Mouse (Mus musculus) hindbrain, embryonic 11.5 days (tissue): ENCODE results near the gene Rnf187. TPM values are rescaled to one million over a fixed set of nuclear protein-coding genes. Genes with fewer than 3 reads are reported as not detected.

Source experiments
- ATAC-seq: fragments of 200-750 bp; cut with Nextera tagmentation; 2 replicates; pipeline ENCODE4 v1.8.0; 2017; ENCODE audit warnings: mild to moderate bottlenecking, moderate TSS enrichment, moderate library complexity; ENCODE audit not compliant: low FRiP score
- DNase-seq: peaks from one replicate; pipeline ENCODE4 v3.0.0-alpha.2; 2015; ENCODE audit warnings: low spot score
- H3K27ac ChIP-seq: fragments of 300-500 bp; sonication (generic); 2 replicates; pipeline ENCODE4 v1.5.1; 2014; ENCODE audit warnings: mild to moderate bottlenecking, low read depth, low read length
- H3K27me3 ChIP-seq: fragments of 300-500 bp; sonication (generic); 2 replicates; pipeline ENCODE4 v1.6.1; 2014; ENCODE audit warnings: mild to moderate bottlenecking, low read length, moderate library complexity, mixed read lengths; ENCODE audit not compliant: control insufficient read depth, insufficient read depth
- H3K36me3 ChIP-seq: fragments of 300-500 bp; sonication (generic); 2 replicates; pipeline ENCODE4 v1.6.1; 2014; ENCODE audit warnings: mild to moderate bottlenecking, low read length, moderate library complexity, mixed read lengths; ENCODE audit not compliant: control insufficient read depth, insufficient read depth
- H3K4me1 ChIP-seq: fragments of 300-500 bp; sonication (generic); replicated peaks from 2 replicates; pipeline ENCODE4 v1.6.1; 2014; ENCODE audit warnings: low read length, mixed read lengths; ENCODE audit not compliant: control insufficient read depth, insufficient read depth
- H3K4me2 ChIP-seq: fragments of 300-500 bp; sonication (generic); replicated peaks from 2 replicates; pipeline ENCODE4 v1.6.1; 2014; ENCODE audit warnings: mild to moderate bottlenecking, low read depth, low read length
- H3K4me3 ChIP-seq: fragments of 300-500 bp; sonication (generic); 2 replicates; pipeline ENCODE4 v1.5.1; 2014; ENCODE audit warnings: low read depth, low read length
- H3K9ac ChIP-seq: fragments of 300-500 bp; sonication (generic); 2 replicates; pipeline ENCODE4 v1.6.1; 2014; ENCODE audit warnings: low read depth, low read length
- H3K9me3 ChIP-seq: fragments of 300-500 bp; sonication (generic); 2 replicates; pipeline ENCODE4 v1.6.1; 2016; ENCODE audit warnings: low read length; ENCODE audit not compliant: control insufficient read depth
- WGBS: fragments of 180-500 bp; shearing (Covaris S2); extraction: QIAGEN DNeasy Blood & Tissue Kit; methylation state at CpG from one replicate; pipeline ENCODE4 v1.1.7; 2014; 5-methylcytosine and 5-hydroxymethylcytosine counted together
- polyA plus RNA-seq: library from polyadenylated mRNA; unstranded; fragments of >200 nt; fragmentation: Nextera tagmentation; extraction: Ambion mirVana; gene quantifications from 2 replicates; pipeline ENCODE4 v1.2.1, GENCODE M21; 2014

The Rnf187 gene
- polyA plus RNA-seq, 1 experiment from 2014 or later: 395 TPM

GRCm38 (mm10) chr11:58913776-58914175, 24.9 kb downstream of the Rnf187 start:
- Histone ChIP-seq H3K4me1 (no peaks in the 10 kb centered on the region), H3K4me3 (no peak overlapping the region), H3K27me3 (no peaks in the 10 kb centered on the region), H3K4me2 (no peak overlapping the region), H3K9me3 (no peaks in the 10 kb centered on the region), H3K36me3 (no peaks in the 10 kb centered on the region), H3K9ac (no peak overlapping the region), H3K27ac (no peak overlapping the region)
- ATAC-seq: no peak
- WGBS: 92% methylated on average over 1 of the region's 1 CpGs
- DNase-seq: no peak

GRCm38 (mm10) chr11:58904838-58905237, 33.9 kb downstream of the Rnf187 start:
- no peak overlapping the region for H3K27ac ChIP-seq
- H3K27me3 ChIP-seq: no peaks in the 10 kb centered on the region
- H3K36me3 ChIP-seq: peaks cover 4% of the 10 kb centered on the region; the same call in 1 of the 2 replicates
- ATAC-seq: no peak
- no peak overlapping the region for H3K4me2 ChIP-seq
- no peak overlapping the region for H3K4me3 ChIP-seq
- 49% methylated on average over 6 of the region's 6 CpGs for WGBS
- H3K9me3 ChIP-seq: no peaks in the 10 kb centered on the region
- peak; percentile 28 for DNase-seq
- no peaks in the 10 kb centered on the region for H3K4me1 ChIP-seq
- no peak overlapping the region for H3K9ac ChIP-seq

- WGBS: 6% methylated on average over 8 of the region's 8 CpGs
- Histone ChIP-seq H3K36me3 (peaks cover 4% of the 10 kb centered on the region; the same call in 1 of the 2 replicates), H3K27ac (no peak overlapping the region), H3K4me3 (peak overlapping the region; percentile 79), H3K9me3 (no peaks in the 10 kb centered on the region), H3K4me2 (peak overlapping the region; percentile 87), H3K27me3 (no peaks in the 10 kb centered on the region), H3K9ac (no peak overlapping the region), H3K4me1 (no peaks in the 10 kb centered on the region)
- no peak for DNase-seq
- ATAC-seq: no peak; the same call in 1 of the 2 replicates
These were observed 34.4 kb downstream of the Rnf187 start for GRCm38 (mm10) chr11:58904410-58904718.

GRCm38 (mm10) chr11:58903511-58904409, 35.0 kb downstream of the Rnf187 start, which contains the start of gene Zfp39:
Gene Zfp39 (minus strand): TSS chr11:58904225.
- Histone ChIP-seq H3K9ac (peak within 1 kb of the TSS; percentile 91), H3K4me1 (no peaks in the 10 kb centered on the region), H3K36me3 (peaks cover 4% of the 10 kb centered on the region; the same call in 1 of the 2 replicates), H3K4me2 (peak within 1 kb of the TSS; percentile 87), H3K27ac (peak within 1 kb of the TSS; percentile 56), H3K9me3 (no peaks in the 10 kb centered on the region), H3K4me3 (peak within 1 kb of the TSS; percentile 79), H3K27me3 (no peaks in the 10 kb centered on the region)
- 1% methylated on average over 40 of the region's 40 CpGs for WGBS
- peak; percentile 95 for DNase-seq
- ATAC-seq: peak; percentile 99

- Histone ChIP-seq H3K4me3 (no peak overlapping the region), H3K9me3 (no peaks in the 10 kb centered on the region), H3K27me3 (no peaks in the 10 kb centered on the region), H3K4me2 (no peak overlapping the region), H3K36me3 (peaks cover 4% of the 10 kb centered on the region; the same call in 1 of the 2 replicates), H3K4me1 (no peaks in the 10 kb centered on the region), H3K27ac (no peak overlapping the region), H3K9ac (no peak overlapping the region)
- DNase-seq: no peak
- no peak for ATAC-seq
These were observed 37.6 kb downstream of the Rnf187 start for GRCm38 (mm10) chr11:58901080-58901479.

- Histone ChIP-seq H3K4me2 (no peak overlapping the region), H3K27me3 (no peaks in the 10 kb centered on the region), H3K4me1 (no peaks in the 10 kb centered on the region), H3K36me3 (peaks cover 4% of the 10 kb centered on the region; the same call in 1 of the 2 replicates), H3K27ac (no peak overlapping the region), H3K9ac (no peak overlapping the region), H3K9me3 (no peaks in the 10 kb centered on the region), H3K4me3 (no peak overlapping the region)
- no peak for DNase-seq
- WGBS: 86% methylated on average over 6 of the region's 6 CpGs
- no peak for ATAC-seq
These were observed 41.2 kb downstream of the Rnf187 start for GRCm38 (mm10) chr11:58897485-58897884.

- DNase-seq: no peak
- no peak overlapping the region for H3K4me3 ChIP-seq
- no peaks in the 10 kb centered on the region for H3K9me3 ChIP-seq
- H3K4me2 ChIP-seq: no peak overlapping the region
- H3K27ac ChIP-seq: no peak overlapping the region
- no peaks in the 10 kb centered on the region for H3K4me1 ChIP-seq
- WGBS: 75% methylated on average over 6 of the region's 6 CpGs
- no peak for ATAC-seq
- H3K9ac ChIP-seq: no peak overlapping the region
- H3K27me3 ChIP-seq: no peaks in the 10 kb centered on the region
- H3K36me3 ChIP-seq: peaks cover 6% of the 10 kb centered on the region; the same call in 1 of the 2 replicates
These were observed 44.3 kb downstream of the Rnf187 start for GRCm38 (mm10) chr11:58894456-58894855.

- no peaks in the 10 kb centered on the region for H3K9me3 ChIP-seq
- ATAC-seq (no peak), DNase-seq (no peak)
- H3K9ac ChIP-seq: no peak overlapping the region
- peaks cover 6% of the 10 kb centered on the region; the same call in 1 of the 2 replicates for H3K36me3 ChIP-seq
- no peak overlapping the region for H3K4me3 ChIP-seq
- H3K27ac ChIP-seq: no peak overlapping the region
- no peaks in the 10 kb centered on the region for H3K27me3 ChIP-seq
- no peak overlapping the region for H3K4me2 ChIP-seq
- H3K4me1 ChIP-seq: no peaks in the 10 kb centered on the region
- 97% methylated on average over 10 of the region's 10 CpGs for WGBS
These were observed 48.2 kb downstream of the Rnf187 start for GRCm38 (mm10) chr11:58890511-58890910.

GRCm38 (mm10) chr11:58883756-58884155, 55.0 kb downstream of the Rnf187 start:
- Histone ChIP-seq H3K9ac (no peak overlapping the region), H3K9me3 (no peaks in the 10 kb centered on the region), H3K4me2 (no peak overlapping the region), H3K4me1 (no peaks in the 10 kb centered on the region), H3K4me3 (no peak overlapping the region), H3K36me3 (0 out of 2 replicates have a peak, but pooled peaks cover 3% of the 10 kb centered on the region), H3K27me3 (no peaks in the 10 kb centered on the region), H3K27ac (no peak overlapping the region)
- DNase-seq (no peak), ATAC-seq (no peak)
- WGBS: 88% methylated on average over 8 of the region's 8 CpGs
